Mouse (Mus musculus) mesoderm, embryonic 11.5 days (tissue): ENCODE data around the gene S100a1.

Source experiments
- DNase-seq: peaks from one replicate; pipeline ENCODE4 v3.0.0-alpha.2; 2012; ENCODE audit warnings: low read depth, low spot score

The S100a1 gene

GRCm38 (mm10) chr3:90513796-90514590, at the start of gene S100a1, which contains the start of gene S100a13:
Gene S100a1, minus strand, starts transcription at chr3:90514392.
Gene S100a13, plus strand, starts transcription at chr3:90514435.
- no peak for DNase-seq

- no peak for DNase-seq
Observed at GRCm38 (mm10) chr3:90560008-90560628, 45.9 kb upstream of the S100a1 start, which contains the start of gene S100a3. Gene S100a3, plus strand, starts transcription at chr3:90560578.

GRCm38 (mm10) chr3:90555954-90556353, 41.8 kb upstream of the S100a1 start:
- peak; percentile 16 for DNase-seq

- DNase-seq = no peak
Observed at GRCm38 (mm10) chr3:90552231-90552630, 38.0 kb upstream of the S100a1 start.

GRCm38 (mm10) chr3:90550421-90550790, 36.2 kb upstream of the S100a1 start:
- no peak for DNase-seq

- DNase-seq = peak; percentile 12
Observed at GRCm38 (mm10) chr3:90549676-90550420, 35.7 kb upstream of the S100a1 start.

- DNase-seq = no peak
Observed at GRCm38 (mm10) chr3:90540904-90541303, 26.7 kb upstream of the S100a1 start.

GRCm38 (mm10) chr3:90537905-90538296, 23.7 kb upstream of the S100a1 start:
- no peak for DNase-seq

- no peak for DNase-seq
Observed at GRCm38 (mm10) chr3:90537141-90537904, 23.1 kb upstream of the S100a1 start, which contains the start of gene S100a16. Gene S100a16, plus strand, starts transcription at chr3:90537254.

GRCm38 (mm10) chr3:90535446-90535845, 21.3 kb upstream of the S100a1 start:
- no peak for DNase-seq

- DNase-seq = no peak
Observed at GRCm38 (mm10) chr3:90531713-90532112, 17.5 kb upstream of the S100a1 start.

- no peak for DNase-seq
Observed at GRCm38 (mm10) chr3:90527291-90527873, 13.2 kb upstream of the S100a1 start.

- DNase-seq = no peak
Observed at GRCm38 (mm10) chr3:90526580-90526979, 12.4 kb upstream of the S100a1 start, which contains the start of gene S100a14. Gene S100a14, plus strand, starts transcription at chr3:90526856.

GRCm38 (mm10) chr3:90526076-90526475, 11.9 kb upstream of the S100a1 start:
- DNase-seq = no peak

GRCm38 (mm10) chr3:90525421-90525820, 11.2 kb upstream of the S100a1 start:
- peak; percentile 49 for DNase-seq

- DNase-seq = no peak
Observed at GRCm38 (mm10) chr3:90517711-90518110, 3.5 kb upstream of the S100a1 start.

GRCm38 (mm10) chr3:90515789-90516188, 1.6 kb upstream of the S100a1 start:
- DNase-seq = no peak

- DNase-seq = no peak
Observed at GRCm38 (mm10) chr3:90515242-90515641, 1.1 kb upstream of the S100a1 start.

- peak; percentile 66 for DNase-seq
Observed at GRCm38 (mm10) chr3:90514691-90515090, 499 bp upstream of the S100a1 start.

- no peak for DNase-seq
Observed at GRCm38 (mm10) chr3:90512948-90513642, 1.1 kb downstream of the S100a1 start.
